Mouse (Mus musculus) embryo, embryonic 9.5 days (tissue): ENCODE data around the gene 4931428F04Rik.

Experiments used
- DNase-seq: peaks from one replicate; pipeline ENCODE4 v3.0.0-alpha.2; 2017; ENCODE audit errors: extremely low spot score

The 4931428F04Rik gene

DNA sequence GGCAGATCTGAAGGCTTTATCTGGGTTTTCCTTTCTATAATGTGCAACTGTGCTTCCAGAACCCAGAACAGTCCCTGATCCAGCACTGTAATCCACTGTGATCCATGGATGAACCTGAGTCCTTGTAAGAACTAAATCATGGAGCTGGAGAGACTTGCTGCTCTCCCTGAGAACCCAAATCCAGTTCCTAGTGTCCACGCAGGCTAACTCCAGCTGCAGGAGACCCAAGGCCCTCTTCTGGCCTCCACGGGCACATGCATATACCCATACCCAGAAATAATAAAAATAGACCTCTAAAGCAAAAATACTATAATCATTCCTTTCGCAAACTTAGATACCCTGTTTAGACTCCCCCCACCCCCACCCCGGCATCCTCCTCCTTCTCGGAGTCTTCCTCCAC is 1.4 kb downstream of the 4931428F04Rik start:
- no peak for DNase-seq

DNA sequence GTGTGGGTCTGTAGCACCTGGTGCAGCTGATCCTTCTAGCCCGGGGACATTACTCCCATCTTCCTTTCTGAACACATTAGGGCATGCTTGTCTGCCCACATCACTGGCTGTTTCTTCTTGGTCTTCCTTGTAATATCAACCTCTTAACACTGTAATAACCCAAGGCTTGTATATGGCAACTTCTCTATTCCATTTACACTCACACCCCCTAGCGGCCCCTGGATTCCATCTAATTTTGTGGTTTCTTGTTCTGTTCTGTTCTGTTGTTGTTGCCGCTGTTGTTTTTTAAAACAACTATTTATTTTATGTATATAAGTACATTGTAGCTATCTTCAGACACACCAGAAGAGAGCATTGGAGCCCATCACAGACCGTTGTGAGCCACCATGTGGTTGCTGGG is 2.8 kb downstream of the 4931428F04Rik start:
- DNase-seq, result no peak

GRCm38 (mm10) chr8:105285514-105285913 is 4.2 kb downstream of the 4931428F04Rik start:
- no peak for DNase-seq

GRCm38 (mm10) chr8:105283074-105283473 is 6.6 kb downstream of the 4931428F04Rik start:
- peak; percentile 42 for DNase-seq

DNA sequence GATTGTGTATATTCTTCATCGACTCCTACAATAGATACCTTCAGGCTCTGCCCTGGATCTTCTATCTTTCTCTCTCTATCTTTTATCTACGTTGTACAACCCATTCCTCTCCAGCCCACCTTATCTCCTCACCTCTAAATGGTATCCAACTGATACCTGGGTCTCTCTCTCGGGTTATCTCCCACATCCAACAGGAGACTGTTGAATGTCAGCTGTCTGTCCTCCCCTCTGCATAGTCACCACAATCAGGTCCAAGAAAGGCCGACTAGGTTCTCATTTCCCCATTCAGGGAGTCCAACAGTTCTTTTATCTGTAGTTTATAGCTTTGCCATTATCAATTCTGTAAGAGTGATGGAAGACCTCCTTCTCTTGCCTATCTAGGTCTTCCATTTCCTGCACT is 7.4 kb downstream of the 4931428F04Rik start:
- no peak for DNase-seq

GRCm38 (mm10) chr8:105281821-105282220 is 7.8 kb downstream of the 4931428F04Rik start:
- no peak for DNase-seq

DNA sequence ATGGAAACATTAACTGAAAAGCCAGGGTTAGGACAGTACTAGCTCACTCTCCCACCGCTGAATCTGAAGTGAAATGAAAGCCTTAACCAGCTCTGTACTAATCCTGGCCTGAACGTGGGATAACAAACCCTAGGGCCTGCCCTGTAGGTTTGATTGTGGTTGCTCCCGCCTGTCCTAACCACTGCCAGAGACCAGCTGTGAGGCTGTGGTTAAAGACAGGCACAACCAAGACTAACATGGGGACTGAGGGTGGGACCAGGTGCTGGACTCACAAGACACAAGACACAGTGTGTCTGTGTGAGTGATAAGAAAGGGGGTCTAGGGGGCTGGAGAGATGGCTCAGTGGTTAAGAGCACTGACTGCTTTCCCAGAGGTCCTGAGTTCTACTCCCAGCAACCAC is 9.1 kb downstream of the 4931428F04Rik start:
- no peak for DNase-seq

DNA sequence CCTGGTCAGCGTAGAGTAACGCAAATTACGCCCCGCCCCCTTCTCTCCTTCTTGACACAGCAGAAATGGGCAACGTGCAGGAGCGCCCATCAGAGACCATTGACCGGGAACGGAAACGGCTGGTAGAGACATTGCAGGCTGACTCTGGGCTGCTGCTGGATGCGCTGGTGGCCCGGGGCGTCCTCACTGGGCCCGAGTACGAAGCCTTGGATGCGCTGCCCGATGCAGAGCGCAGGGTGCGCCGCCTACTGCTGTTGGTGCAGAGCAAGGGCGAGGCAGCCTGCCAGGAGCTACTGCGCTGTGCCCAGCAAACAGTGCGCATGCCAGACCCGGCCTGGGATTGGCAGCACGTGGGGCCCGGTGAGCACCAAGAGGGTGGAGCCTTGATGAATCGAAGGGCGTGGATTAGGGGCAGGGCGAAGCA is 10.7 kb downstream of the 4931428F04Rik start:
- DNase-seq, result no peak

GRCm38 (mm10) chr8:105276292-105277120 is 13.2 kb downstream of the 4931428F04Rik start:
- no peak for DNase-seq

- DNase-seq, result no peak
Observed at GRCm38 (mm10) chr8:105275840-105276239, 13.8 kb downstream of the 4931428F04Rik start, which contains the start of gene Nol3. Gene Nol3 (plus strand): TSS chr8:105276140.

- DNase-seq, result no peak
Observed at GRCm38 (mm10) chr8:105275387-105275786, 14.3 kb downstream of the 4931428F04Rik start.

- no peak for DNase-seq
Observed at GRCm38 (mm10) chr8:105270916-105271186, 18.8 kb downstream of the 4931428F04Rik start.

DNA sequence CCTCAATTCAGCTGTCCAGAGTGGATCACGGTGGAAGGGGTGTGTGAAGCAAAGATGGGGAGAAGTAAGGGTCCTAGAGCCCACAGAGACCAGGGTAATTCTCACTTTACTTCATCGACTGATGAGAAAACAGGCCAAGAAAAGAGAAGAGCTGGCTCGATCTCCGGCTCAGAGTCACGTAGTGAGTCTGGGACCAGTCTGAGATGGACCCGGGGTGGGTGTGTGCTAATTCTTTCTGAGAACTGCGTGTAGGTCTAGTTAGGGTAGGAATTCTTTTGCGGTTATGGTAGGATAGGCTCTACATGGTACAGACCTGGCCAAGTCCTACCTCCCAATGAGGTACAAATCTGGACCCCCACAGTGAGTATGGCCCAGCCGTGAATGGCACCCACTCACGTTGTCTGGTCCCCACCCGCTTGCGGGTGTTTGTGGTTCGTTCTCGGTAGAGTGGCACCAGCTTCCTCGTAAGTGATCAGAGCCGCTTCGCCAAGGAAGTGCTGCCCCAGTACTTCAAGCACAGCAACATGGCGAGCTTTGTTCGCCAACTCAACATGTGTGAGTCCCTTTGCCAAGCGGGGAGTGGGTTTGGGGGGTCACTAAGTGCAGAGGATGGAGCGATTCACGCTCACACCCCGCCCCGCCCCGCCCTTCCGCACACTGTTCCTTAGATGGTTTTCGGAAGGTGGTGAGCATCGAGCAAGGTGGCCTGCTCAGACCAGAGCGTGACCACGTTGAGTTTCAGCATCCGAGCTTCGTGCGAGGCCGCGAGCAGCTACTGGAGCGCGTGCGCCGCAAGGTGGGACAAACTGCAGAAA is 19.4 kb downstream of the 4931428F04Rik start:
- DNase-seq, result no peak

GRCm38 (mm10) chr8:105269461-105269947 is 20.2 kb downstream of the 4931428F04Rik start, which contains the start of gene Hsf4:
Gene Hsf4 (plus strand): TSS chr8:105269801.
- no peak for DNase-seq

DNA sequence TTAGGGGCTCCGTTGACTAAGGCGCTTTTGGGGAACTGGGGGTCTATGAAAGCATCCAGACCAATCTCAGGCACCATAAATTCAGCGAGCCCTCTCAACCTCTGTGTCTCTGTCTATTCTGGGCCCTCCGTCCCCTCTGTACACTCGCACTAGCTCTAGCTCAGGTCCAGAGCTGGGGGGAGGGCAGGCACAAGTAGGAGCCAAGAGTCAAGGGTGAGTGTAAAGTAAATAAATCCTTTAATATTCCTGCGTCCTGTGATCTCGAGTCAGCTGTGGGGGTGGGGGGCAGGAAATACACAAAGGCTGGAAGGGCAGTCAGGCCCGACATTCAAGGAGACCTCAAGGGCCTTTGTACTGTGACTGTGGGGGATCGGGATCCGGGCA is 20.6 kb downstream of the 4931428F04Rik start:
- no peak for DNase-seq

DNA sequence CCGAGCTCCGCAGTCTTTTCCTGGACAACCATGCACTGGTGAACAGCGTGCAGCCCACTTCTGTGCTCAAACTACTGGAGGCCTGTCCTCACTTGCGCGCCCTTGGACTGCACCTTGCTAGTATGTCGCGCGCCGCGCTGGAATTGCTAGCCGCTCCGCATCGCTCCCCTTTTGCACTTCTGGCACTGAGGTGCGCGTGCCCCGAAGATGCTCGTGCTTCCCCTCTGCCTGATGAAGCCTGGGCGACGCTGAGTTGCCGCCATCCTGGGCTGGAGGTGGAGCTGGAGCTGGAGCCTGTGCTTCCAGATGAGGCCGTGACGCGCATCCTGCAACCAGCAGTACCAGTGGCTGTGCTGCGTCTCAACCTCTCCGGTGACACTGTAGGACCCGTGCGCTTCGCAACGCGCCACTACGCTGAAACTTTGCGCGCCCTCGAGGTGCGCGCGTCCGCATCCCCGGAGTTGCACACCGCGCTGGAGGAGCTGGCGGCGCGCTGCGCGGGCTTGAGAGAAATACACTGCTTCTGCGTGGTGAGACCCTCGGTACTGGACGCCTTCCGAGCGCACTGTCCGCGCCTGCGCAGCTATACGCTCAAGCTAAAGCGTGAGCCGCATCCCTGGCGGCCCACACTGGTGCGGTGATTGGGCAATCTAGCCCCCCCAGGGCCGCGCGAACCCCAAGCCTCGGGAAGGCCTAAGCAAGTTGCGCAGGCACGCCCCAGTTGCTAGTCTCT is 21.2 kb downstream of the 4931428F04Rik start:
- DNase-seq, result no peak

DNA sequence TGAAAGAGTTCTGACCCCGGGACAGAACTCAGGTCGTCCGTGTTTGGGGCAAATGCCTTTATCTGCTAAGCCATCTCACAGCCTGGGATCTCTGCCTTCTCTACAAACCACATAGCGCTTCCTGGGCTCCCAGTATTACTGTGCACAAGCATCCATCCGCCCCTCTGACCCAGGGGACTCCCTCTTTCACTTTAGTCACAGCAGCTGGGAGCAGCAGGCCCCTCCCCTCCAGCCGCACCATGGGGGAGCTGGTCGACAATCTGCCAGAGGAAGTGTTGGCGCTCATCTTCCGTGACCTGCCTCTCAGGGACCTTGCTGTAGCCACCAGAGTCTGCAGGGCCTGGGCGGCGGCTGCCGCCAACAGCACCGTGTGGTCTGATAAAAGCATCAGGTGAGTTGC is 22.9 kb downstream of the 4931428F04Rik start:
- no peak for DNase-seq

- DNase-seq, result no peak
Observed at GRCm38 (mm10) chr8:105265128-105265527, 24.5 kb downstream of the 4931428F04Rik start.

DNA sequence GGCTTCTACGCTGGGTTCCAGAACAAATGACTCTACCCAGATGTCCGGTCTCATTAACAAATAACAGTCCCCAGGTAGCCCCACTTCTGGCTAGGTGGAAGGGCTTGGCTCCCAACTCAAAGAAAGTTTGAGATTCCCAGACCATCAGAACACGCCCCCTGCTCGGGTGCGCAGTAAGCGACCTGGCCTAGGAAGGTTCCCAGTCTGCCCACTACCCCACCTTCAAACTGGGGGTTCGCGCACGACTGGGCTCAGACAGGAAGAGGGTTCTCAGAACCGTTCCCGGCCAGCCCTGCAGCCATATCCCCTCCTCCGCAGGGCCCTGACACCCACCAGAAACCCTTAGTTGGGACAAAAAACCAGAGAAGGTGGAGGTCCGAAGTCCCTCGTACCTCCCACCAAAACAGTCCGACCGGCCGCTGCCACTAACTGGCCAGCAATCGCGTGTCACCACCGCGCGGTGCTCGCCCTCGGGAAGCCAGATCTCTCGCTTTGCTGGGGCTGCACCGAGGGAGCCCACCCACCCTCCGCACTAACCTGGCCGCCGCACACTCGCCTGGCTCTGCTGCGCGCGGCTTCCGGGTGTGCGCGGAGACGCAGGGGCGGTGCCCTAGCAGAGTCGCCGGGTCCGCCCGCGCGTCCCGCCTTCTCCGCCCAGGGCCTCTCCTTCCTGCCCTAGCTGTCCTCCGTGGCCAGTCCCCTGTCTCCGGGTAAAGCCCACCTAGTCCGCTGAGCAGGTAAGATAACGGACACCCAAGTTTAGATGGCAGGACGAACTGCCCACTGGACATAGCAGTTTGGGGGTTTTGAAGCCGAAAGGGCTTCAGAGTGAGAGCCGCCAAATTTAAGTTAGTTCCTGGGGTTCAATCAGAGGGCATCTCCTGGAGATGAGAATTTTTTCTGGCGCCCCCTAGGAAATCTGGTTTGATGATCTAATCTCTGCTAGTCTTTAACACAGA is 25.4 kb downstream of the 4931428F04Rik start, which contains the start of the genes Tradd and Fbxl8:
TSS of gene Tradd (minus strand) at position 586 of the 959 bp plus-strand sequence.
TSS of gene Fbxl8 (plus strand) at position 625 of the 959 bp plus-strand sequence.
- DNase-seq, result peak; percentile 78

GRCm38 (mm10) chr8:105263244-105263912 is 26.3 kb downstream of the 4931428F04Rik start:
- no peak for DNase-seq
